Mouse (Mus musculus) left cerebral cortex, adult 2 months (tissue): ENCODE results near the gene Dpysl5. TPM values are rescaled to one million over a fixed set of nuclear protein-coding genes. Genes with fewer than 3 reads are reported as not detected.
A peak's percentile ranks its signal among the peaks of the same experiment; 100 is the strongest.

Experiments used
- DNase-seq, 2 experiments: peaks; one replicate each; pipeline ENCODE4 v3.0.0; 2021 to 2022; ENCODE audit warnings: low spot score in 2 of 2, mixed read lengths in 1 of 2; ENCODE audit errors: extremely low spot score in 1 of 2
- H3K27ac ChIP-seq: fragments of 200-600 bp; 2 replicates; pipeline ENCODE4 v1.8.1; 2022
- H3K4me3 ChIP-seq: fragments of 200-600 bp; 2 replicates; pipeline ENCODE4 v1.8.1; 2022
- CTCF ChIP-seq: fragments of 200-600 bp; IDR thresholded peaks from 2 replicates; pipeline ENCODE4 v1.8.1; 2022; ENCODE audit warnings: antibody characterized with exemption, mild to moderate bottlenecking, moderate library complexity
- intact Hi-C: fragments of 180-260 bp; cut with DNase I; formaldehyde crosslinking; loops from one replicate; pipeline ENCODE4 v1.15.1; 2025
- total RNA-seq, 2 experiments: library from RNA; stranded (reverse); gene quantifications; 2 replicates each; pipeline ENCODE4 v1.2.3; 2021

Gene Dpysl5
- total RNA-seq, 2 experiments from 2014 or later = 21.2 to 27.3 TPM

DNA sequence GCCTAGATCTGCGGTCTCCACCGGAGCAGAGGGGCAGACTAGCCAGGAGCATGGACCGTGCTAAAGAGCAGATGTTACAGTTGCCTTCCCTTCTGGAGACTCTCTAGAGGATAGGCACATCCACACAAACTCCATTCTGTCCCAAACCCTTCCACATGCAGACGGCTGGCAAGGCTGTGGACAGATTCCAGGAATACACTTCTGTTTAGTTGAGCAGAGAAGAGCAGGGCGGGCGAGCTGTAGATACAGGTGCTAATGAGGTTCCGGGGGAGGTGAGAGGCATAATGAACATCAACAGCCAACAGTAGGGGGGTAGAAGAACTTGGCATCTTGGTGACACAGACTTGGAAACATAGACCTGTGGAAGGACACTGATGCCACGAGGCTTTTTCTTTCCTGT, 28.2 kb downstream of the Dpysl5 start:
- H3K27ac ChIP-seq = no peak overlapping the region
- H3K4me3 ChIP-seq = no peak overlapping the region
- no peak for TF ChIP-seq CTCF
- intact Hi-C loops = no loop called here
- DNase-seq = peak in 1 of 2 experiments; percentile 23

DNA sequence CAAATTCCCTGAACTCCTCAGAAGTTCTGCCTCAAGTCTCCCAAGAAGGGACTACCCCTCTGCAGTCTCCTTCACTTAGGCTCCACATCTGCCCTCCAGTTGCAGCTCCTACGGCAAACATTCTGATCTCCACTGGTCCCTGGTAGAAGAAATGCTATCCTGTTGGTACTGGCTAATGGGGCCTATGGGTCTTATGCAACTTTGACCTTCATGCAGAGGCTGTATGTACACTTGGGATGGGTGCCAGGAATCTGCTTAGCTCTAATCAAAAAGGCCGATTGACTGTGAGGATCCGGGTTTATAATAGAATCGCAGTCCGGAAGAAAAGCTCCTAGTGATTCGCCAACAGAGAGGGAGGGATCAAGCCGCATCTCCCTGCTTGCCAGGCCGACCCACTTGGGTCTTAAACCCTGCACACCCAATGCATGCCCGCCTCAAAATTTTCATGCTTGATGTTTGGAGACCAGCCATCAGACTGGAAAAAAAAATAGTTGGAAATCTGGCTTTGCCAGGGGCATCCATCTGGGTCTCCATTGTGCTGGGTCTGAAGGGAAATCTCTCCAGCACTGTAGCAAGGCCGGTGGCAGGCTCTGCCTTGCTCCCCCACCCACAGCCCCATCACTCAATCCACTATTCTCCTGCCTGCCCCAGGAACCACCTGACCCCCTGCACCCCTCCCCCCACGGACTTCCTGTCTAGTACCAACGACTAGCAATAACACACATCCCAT, 38.4 kb downstream of the Dpysl5 start:
- intact Hi-C loops = no loop called here
- Histone ChIP-seq H3K4me3 (no peak overlapping the region), H3K27ac (no peak overlapping the region)
- no peak for TF ChIP-seq CTCF
- no peak for DNase-seq

DNA sequence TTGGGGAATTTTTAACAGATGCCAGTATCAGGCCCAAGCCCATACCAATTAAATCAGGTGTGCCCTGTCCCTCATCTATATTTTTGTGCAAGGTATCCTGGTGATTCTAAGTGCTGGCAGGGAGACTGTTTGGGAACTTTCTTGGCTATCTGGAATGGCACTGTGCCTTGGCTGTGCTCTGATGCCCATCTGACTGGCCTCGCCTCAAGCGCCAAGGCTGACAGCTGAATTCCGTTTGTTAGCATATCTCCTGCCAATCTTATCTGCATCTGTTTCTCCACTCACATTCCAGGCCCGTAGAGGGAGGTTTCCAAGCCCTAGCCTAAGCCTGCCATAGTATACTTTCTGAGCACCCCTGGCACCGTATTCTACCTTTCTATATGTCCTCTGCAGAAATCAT, 39.7 kb downstream of the Dpysl5 start:
- Histone ChIP-seq H3K4me3 (no peak overlapping the region), H3K27ac (no peak overlapping the region)
- intact Hi-C loops = no loop called here
- no peak for TF ChIP-seq CTCF
- no peak for DNase-seq

DNA sequence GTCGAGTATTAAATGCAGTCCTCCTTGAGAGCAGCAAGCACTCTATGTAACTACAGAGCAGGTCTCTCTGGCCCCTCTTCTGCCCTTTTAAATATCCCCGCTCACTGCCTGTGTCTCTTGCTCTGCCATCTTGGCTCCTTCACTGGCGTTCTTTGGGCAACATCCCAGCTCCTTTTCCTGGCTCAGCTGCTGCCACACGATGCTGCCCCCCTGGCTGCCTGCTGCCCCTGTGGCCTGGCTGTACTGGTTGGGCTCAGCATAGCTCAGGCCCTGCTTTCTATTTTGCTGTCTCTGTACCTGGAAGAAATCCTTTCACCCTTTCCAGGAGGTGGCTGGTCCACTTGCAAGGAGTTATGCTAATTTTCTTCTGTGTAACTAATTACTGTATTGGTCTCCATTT, 41.8 kb downstream of the Dpysl5 start:
- no peak for DNase-seq

DNA sequence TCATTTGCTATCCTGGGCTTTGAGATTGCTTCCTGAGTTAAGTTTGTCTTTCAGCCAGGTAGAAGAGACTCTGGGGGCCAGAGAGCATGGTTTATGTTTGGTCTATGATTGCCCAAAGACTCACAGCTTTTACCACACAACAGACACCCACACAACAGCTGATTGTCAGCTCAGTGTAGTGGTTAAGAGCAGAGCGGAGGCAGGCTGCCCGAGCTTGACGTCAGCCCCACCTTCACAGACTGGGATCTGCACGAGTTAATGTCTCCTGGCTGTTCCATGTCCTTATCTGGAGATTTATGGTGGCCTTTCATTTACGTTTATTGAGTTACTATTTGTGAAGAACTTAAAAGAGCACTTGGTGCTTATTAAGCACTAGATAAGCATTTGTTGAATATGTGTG, 43.9 kb downstream of the Dpysl5 start:
- TF ChIP-seq CTCF = no peak
- DNase-seq = no peak
- Histone ChIP-seq H3K27ac (no peak overlapping the region), H3K4me3 (no peak overlapping the region)
- intact Hi-C loops = no loop called here

More for the DNA sequence above, 41.8 kb downstream of the Dpysl5 start:
- intact Hi-C loops = no loop called here
- no peak overlapping the region for H3K4me3 ChIP-seq
- peak; percentile 36 for TF ChIP-seq CTCF
- H3K27ac ChIP-seq = no peak overlapping the region

DNA sequence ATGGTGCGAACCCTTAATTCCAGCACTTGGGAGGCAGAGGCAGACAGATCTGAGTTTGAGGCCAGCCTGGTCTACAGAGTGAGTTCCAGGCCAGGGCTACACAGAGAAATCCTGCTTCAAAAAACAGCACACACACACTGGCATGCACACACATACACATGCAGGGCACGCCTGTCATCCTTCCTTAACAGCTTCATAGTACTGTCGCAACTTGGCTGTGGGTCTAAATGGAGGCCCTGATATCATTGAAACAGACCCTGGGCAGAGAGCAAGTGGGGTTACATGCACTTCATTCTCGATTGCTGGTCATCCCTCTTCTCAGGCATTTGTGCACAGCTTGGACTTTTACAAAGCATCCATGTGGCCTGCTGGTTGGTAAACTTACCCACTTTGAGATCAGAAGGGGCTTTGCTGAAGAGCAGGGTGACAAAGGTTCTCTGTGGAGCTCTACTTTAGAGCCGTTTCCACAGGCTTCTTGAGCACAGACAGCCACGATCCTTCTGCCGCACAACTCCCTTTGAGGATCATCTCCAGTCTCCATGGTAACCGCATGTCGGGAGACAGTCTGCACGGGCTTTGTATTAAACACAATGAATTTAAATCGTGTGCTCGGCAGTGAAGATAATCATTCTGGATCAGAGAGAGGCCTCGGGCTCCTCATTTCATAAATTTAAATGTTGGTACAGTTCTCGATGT, 51.6 kb downstream of the Dpysl5 start:
- no peak for TF ChIP-seq CTCF
- H3K4me3 ChIP-seq = no peak overlapping the region
- peak in 1 of 2 experiments; percentile 41 for DNase-seq
- intact Hi-C loops = no loop called here
- H3K27ac ChIP-seq = no peak overlapping the region

DNA sequence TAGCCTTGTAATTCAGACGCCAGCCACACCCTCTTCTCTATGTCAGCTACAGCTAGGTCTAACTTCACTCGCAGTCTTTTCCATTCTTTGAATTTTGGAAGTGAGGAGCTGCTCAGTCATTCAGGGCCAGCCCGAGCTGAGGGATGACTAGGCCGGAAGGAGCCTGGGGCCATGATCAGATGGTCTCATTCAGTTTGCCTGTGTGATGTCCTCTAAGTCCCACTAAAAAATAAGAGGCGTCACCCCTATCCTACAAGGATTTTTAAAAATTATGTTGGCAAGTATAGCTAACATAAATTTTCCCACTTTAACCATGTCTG, 52.1 kb downstream of the Dpysl5 start:
- no peak for DNase-seq
- Histone ChIP-seq H3K4me3 (no peak overlapping the region), H3K27ac (no peak overlapping the region)
- TF ChIP-seq CTCF = no peak
- intact Hi-C loops = no loop called here

DNA sequence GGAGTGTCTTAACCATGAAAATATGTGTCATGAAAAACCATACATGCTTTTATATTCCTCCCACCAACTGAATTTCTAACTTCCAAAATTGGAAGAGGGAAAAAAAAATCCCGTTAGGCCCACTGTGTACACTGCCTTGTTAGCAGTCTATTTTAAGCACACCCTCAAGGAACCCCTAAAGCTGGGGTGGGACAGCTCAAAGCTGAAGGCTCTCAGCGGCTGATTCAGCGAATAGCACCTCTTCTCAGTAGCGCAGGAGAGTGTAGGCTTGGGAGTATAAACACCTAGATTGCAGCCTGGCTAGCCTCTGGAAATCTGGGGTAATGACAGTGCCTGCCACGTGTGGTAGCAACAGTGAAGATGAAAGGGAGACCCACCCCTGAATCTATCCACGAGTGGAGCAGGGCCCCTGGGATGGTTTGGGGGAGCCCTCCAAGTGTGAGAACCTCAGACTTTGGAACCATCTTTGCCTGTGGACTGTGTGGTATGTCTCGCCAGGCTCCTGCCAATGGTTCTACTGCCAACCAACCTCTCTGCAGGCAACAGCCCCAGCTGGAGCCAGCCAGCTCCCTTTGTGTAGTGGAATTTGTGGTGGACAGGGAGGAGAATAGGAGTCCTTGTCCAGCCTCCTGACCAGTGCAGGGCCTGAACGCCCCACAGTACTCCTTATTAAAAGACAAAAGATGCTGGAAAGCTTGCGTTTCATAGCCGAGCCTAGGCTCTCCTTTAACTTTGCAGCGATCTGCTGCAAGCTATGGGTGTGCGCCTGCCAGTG, 54.4 kb downstream of the Dpysl5 start:
- no peak for DNase-seq
- 0 out of 2 replicates have a peak overlapping the region, but pooled peaks have one; percentile 11 for H3K27ac ChIP-seq
- intact Hi-C loops = no loop called here
- no peak overlapping the region for H3K4me3 ChIP-seq
- TF ChIP-seq CTCF = no peak

DNA sequence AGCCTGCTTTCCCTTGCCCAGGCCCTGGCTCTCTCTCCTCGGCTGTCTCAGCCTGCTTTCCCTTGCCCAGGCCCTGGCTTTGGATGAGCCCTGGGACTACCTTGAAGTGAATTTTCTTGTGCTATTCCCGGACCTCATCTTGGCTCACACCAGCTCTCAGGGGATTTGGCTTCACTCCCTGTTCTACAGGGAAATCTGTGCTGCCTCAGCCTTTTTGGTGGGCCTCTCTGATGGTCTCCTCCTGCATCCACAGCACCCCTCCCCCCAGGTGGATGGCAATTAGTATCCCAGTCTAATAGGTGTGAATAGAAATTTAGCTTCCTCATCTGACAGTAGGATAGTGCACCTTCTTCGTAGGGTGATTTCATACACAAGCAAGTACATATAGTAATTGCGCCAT, 56.7 kb downstream of the Dpysl5 start:
- no peak for DNase-seq
- no peak overlapping the region for H3K27ac ChIP-seq
- no peak overlapping the region for H3K4me3 ChIP-seq
- intact Hi-C loops = no loop called here
- no peak for TF ChIP-seq CTCF

DNA sequence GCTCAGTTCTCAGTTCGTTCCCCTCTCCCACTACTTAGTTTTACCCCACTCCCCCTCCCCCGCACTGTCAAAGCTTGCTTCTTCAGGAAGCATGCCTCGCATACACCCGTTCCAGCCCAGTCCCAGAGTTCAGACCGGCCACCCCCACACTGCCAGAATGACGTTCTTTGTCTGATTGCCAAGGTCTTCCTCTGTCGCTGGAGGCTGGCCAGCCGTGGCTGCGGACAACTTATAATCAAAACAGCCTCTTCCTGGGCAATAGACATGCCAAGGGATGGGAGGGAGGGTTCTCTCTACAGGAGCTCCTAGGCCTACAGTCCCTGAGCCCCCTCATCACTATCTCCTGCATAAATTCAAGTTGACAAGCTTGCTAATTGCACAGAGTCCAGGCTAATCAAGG, 57.2 kb downstream of the Dpysl5 start:
- DNase-seq = no peak
- Histone ChIP-seq H3K4me3 (no peak overlapping the region), H3K27ac (no peak overlapping the region)
- intact Hi-C loops = no loop called here
- TF ChIP-seq CTCF = no peak

DNA sequence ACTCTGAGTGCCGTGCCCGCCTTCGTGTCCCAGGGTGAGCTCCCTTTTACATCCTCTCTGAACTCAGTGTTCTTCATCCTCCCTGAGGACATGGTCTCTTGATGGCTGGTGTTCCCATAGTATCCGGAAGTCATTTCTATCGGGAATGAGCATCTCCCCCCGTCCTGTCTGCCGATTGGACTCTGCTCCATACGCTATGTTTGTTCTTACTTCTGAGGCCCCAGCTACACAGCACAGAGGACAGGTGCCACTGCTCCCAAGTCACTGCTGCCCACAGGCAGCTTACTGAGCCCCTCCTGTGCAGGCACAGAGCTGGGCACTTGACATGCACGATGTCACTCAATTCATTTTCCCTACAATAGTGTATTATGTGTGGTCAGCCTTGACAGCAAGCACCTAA, 57.7 kb downstream of the Dpysl5 start:
- no peak overlapping the region for H3K27ac ChIP-seq

More for the DNA sequence above, 57.7 kb downstream of the Dpysl5 start:
- TF ChIP-seq CTCF = no peak
- DNase-seq = no peak
- intact Hi-C loops = no loop called here
- no peak overlapping the region for H3K4me3 ChIP-seq
